Mouse (Mus musculus) central nervous system, embryonic 14 days (tissue): ENCODE data around the gene Slc30a10. TPM values are rescaled to one million over a fixed set of nuclear protein-coding genes. Genes with fewer than 3 reads are reported as not detected.

Experiments
- polyA plus RNA-seq: library from polyadenylated mRNA; depleted of rRNA; stranded (reverse); fragments of >200 nt; gene quantifications from 2 replicates; pipeline ENCODE4 v1.2.3, GENCODE M21; 2012; rRNA removed

The Slc30a10 gene
- polyA plus RNA-seq: 14.8 and 24.9 TPM in 2 replicates

DNA sequence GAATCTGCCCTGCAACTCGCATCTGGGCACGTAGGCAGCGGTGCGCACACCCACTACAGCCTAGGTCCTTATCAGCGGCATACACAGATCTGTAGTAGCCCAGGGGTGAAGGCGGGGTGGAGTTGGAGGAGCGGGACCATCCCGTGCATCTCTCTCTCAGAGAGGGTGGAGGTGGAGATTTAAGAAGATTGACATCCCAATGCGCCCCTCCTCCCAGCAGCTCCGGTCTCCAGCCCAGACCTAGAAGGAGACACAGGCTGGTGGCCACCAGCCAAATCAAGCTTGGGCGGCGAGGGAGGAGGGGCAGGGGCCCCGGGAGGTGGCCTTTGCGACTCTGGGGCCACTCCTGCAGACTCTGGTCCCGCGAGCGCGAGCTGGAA, at the start of gene Slc30a10:
Gene Slc30a10 (plus strand): TSS at position 274 of the 380 bp plus-strand sequence.

Other genes with a start within 250 kb of the Slc30a10 start
- 20.3 and 21.6 TPM in 2 replicates for gene Iars2, start 125.5 kb upstream of the Slc30a10 start, polyA plus RNA-seq
- gene Bpnt1, start 122.7 kb upstream of the Slc30a10 start, polyA plus RNA-seq: 48.0 and 54.2 TPM in 2 replicates
- 46.3 and 46.5 TPM in 2 replicates for gene Eprs, start 91.8 kb upstream of the Slc30a10 start, polyA plus RNA-seq